Mouse (Mus musculus): ENCODE measurements around the gene Strada.
"Not testable (repeated sequence)": the region's sequence is repeated elsewhere in the genome, so short reads cannot be mapped to it uniquely, and the experiment has no call there.

Strada gene

DNA sequence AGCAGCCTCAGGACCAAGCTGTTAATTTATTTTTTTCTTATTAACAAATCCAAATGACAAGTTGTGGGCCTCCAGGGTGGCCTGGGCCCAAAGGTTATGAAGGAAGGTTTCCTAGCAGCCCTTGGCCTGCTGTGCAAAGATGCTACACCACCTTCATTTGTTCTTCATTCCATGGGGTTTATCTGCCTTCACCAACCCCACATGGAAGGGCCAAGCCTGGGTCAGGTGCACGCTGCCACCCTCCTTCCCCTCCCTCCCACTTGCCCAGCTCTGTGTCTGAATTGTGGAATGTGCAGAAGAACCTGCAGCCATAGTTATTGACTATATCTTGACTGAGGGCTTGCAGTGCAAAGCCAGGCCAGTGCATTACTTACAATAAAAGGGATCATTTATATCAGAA lies 45.7 kb downstream of the Strada start:
- DNase-seq (ENCODE audit: low read depth, low spot score): no peak

DNA sequence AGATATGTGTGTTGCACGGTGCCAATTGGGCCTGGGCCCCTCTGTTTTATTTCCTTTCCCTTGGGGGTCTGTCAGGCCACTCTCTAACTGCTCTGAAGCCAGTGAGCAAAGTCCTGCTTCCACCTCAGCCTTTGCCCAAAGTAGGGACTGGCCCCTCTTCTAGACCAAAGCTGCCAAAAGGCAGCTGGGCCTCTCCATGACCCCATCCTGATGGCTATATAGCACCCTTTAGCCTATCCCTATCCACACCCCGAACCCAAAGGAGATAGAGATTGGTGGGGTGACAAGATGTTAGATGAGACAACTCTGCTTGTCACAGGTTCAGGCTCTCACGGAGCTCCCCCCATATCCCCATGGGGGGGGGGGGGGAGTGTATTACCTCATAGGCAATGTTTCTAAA lies 46.2 kb downstream of the Strada start:
- DNase-seq (ENCODE audit: low read depth, low spot score): no peak

DNA sequence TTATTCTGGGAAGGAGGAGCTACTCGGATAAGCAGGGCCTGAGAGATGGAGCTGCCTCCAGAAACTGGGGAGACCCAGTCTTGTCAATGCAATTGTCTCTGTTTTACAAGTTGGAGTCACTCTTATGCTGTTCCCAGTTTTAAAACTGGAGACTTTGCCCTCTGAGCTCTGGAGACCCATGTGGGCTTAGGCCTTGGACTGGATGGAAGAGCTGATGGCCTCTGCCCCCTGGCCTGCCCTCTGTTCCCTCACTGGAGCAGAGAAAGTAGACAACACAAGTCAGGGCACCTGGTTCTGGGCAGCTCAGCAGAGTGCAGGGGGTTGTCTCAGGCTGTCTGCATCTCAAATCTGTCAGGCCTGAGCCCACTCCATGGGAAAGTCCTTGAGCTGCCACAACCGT lies 47.2 kb downstream of the Strada start:
- no peak for DNase-seq (ENCODE audit: low read depth, low spot score)

DNA sequence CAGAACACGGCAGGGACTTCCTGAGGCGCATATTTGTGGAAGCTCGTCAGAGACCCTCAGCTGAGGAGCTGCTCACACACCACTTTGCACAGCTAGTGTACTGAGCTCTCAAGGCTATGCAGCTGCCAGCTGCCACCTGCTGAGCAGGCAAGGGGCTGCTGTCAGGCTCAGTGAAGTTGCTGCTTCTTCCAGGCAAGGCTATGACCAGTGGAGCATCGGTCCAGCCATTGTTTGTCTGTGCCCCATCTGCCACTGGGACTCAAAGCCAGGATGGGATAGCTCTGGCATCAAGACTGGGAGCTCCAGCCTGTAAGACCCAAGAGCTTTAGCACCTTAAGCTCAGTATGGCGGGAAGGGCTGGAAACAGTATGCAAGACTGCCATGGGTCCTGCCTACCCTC lies 47.9 kb downstream of the Strada start:
- no peak for DNase-seq (ENCODE audit: low read depth, low spot score)

DNA sequence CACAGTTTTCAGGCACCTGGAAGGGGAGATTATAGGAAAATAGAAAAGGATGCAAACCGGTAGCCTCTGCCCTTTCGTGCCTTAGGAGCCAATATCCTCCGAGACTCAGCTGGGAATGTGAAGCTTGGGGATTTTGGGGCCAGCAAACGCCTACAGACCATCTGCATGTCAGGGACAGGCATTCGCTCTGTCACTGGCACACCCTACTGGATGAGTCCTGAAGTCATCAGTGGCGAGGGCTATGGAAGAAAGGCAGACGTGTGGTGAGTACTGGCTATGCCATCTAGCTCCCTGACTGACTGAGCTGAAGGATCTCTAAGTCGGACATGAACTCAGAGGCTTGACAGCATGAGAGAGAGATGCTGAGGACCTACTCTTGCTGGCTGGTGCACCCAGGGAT lies 49.8 kb downstream of the Strada start:
- no peak for DNase-seq (ENCODE audit: low read depth, low spot score)

DNA sequence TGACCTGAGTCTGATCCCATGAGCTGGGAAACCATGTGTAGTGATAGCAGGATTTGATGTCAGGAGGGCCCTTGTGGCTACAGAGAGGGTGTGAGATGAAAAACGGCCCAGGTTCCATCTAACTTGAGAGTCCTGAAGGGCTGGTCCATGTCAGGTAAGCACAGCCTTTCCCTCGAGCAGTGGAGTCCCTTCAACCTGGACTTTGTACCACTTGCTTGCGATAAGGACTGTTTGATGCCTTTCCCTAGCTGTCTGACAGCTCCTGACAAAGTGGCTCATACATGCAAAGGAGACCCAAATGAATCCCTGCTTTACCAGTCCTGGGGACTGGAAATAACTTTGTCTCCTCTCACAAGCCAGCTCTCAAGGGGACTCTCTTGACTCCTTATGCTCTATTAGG lies 50.7 kb downstream of the Strada start:
- no peak for DNase-seq (ENCODE audit: low read depth, low spot score)

DNA sequence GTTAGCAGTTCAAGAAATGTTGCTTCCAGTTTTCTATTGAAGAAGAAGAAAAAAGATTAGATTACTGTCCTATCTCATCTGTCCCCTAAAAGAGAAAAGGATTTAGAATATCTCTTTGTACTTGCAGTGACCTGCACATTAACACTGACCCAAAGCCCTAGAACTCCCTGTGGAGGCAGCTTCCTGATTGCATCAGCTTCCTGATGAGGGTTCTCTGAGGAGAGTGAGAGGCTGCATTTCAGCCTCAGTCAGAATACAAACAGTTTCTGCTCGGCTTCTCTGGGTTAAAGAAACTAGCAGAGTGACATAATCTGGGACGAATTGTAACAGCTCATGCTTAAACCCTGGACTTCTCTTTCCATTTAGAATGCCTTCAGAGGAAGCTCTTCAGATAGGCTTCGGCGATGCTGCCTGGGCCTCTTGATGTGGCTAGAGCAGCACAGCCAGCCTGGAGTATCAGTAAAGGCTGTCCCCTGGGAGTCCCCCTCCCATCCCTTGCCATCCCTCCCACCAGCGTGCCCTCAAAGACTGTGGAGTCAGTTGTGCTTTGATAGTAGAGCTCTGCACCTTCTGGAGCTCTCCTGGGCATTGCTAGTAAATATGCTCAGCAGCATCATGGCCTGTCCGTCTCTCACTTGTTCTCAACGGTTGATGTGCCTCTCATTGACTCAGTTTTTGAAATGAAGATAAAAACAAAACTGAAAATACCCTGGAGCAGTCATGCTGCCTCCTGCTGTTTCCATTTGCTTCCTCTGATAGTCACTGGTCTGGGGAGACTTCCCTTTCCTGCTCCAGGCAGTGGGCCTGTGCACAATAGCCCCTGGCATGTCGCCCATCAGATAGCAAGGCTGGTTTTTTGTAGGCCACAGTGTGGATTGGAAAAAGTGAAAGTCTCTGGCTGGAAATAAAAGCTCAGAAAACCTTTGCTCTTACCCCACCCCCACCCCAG lies 67.1 kb downstream of the Strada start:
- no peak for DNase-seq (ENCODE audit: low read depth, low spot score)

DNA sequence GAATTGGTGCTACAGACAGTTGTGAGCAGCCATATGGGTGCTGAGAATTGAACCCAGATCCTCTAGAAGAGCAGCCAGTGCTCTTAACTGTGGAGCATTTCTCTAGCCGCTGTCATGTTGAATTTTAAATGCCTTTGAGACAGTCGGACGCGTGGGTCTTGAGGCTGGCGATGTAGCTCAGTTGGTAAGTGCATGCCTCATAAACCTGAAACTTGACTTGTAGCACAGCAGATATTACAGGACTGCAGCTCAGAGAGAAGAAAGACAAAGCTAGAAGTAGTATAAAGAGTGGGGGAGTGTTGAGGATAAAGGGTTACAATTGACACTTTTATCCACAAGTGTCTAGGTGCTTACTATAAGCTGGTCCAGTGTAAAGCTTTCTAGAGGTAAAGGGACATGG lies 69.5 kb downstream of the Strada start:
- no peak for DNase-seq (ENCODE audit: low read depth, low spot score)

DNA sequence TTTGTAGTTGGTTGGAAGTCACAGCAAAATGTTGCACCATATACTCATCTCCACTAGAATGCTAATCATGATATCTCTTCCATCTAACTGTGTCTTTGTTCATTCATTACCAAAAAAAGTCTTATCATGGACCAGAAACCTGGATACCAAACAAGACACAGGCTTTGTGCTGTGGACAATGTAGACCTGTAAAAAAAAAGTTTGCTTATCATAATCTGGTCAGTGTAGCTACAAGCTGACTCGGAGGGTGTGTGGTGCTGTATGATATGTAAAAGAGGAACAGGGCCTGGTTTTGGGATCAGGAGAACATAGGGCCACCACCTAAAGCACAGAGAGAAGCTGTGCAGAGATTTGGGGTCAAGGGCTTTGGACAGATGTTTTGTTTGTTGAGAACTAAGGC lies 72.5 kb downstream of the Strada start:
- no peak for DNase-seq (ENCODE audit: low read depth, low spot score)

DNA sequence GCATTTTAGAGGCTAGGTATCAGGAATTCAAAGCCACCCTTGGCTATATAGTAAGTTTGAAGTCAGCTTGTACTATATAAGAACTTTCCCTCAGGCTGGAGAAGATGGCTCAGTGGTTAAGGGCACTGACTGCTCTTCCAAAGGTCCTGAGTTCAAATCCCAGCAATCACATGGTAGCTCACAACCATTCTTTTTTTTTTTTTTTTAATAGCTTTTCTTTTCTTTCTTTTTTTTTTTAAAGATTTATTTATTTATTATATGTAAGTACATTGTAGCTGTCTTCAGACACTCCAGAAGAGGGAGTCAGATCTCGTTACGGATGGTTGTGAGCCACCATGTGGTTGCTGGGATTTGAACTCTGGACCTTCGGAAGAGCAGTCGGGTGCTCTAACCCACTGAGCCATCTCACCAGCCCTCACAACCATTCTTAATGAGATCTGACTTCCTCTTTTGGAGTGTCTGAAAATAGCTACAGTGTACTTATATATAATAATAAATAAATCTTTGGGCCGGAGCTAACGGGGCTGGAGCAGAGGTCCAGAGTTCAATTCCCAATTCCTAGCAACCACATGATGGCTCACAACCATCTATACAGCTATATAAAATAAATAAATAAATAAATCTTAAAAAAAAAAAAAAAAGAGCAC lies 75.1 kb downstream of the Strada start:
- DNase-seq (ENCODE audit: low read depth, low spot score): not testable (repeated sequence)

DNA sequence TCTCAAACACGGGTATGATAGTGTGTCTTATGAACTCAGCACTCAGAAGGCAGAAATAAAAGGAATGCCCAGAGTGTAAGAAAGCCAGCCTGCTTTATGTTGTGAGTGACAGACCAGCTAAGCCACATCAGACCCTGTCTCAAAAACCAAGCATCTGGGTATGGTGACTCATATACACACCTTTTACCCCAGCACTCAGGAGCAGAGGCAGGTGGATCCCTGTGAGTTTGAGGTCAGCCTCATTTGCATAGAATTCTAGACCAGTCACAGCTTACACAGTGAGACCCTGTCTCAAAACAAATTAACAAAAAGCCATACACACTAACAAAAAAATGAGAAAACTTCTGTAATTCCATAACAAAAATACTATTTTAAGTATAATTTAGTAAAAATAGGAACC lies 76.1 kb downstream of the Strada start:
- no peak for DNase-seq (ENCODE audit: low read depth, low spot score)

DNA sequence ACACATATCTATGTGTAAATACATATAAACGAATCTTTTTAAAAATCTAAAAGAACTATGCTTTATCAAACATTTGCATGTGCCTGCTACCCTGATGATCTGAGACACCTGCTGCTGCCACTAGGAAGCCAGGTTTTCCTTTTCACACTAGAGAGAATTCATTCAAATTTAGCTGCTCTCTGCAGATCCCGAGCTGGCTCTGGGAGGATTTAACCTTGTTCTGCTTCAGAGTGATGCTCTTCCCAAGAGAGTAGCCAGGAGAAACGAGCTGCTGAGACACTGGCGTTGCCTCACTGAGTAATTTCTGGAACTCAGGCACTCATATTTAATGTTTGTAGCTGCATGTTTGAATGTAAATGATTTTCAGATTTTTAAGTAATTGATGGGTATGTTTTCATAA lies 77.2 kb downstream of the Strada start:
- no peak for DNase-seq (ENCODE audit: low read depth, low spot score)

DNA sequence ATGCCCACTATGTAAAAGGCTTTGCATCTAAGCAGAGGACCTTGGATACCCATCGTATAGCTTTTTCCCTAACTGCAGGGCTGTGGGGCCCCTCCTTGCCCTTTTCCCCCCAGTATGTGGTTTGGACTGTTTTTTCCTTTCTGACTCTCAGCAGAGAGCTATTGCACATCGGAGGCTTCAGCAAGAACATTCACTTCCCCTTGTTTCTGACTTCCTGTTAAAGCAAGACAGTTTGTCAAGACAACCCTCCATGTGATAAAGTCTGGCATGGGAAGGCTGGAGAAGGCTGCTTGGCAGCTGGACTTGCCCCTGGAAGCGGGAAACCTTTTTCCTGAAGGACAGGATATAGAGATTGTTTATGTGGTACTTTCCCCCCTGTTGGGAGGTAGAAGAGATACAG lies 79.2 kb downstream of the Strada start:
- DNase-seq (ENCODE audit: low read depth, low spot score): no peak

DNA sequence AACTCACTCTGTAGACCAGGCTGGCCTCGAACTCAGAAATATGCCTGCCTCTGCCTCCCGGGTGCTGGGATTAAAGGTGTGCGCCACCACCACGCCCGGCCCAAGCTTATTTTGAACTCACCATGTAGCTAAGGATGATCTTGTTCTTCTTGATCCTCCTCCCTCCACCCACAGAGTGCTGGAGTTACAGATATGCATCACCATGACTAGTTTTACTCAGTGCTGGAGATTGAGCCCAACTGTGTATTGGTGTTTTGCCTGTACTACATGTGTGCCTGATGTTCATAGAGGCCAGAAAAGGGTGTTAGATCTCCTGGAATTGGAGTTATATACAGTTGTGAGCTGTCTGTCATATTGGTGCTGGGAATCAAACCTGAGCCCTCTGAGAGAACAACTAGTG lies 79.7 kb downstream of the Strada start:
- no peak for DNase-seq (ENCODE audit: low read depth, low spot score)
